Mouse (Mus musculus) cerebellum, adult 8-10 months (tissue): Measurements from ENCODE around the gene Btk.
"Not testable (repeated sequence)": the region's sequence is repeated elsewhere in the genome, so short reads cannot be mapped to it uniquely, and the experiment has no call there.

ENCODE experiments used
- DNase-seq: peaks from one replicate; pipeline ENCODE4 v3.0.0; 2022

The Btk gene

GRCm38 (mm10) chrX:134580528-134581305 lies 2.7 kb downstream of the Btk start:
- no peak for DNase-seq

GRCm38 (mm10) chrX:134577896-134578295 lies 5.5 kb downstream of the Btk start:
- DNase-seq = no peak

- DNase-seq = no peak
Measured at GRCm38 (mm10) chrX:134566536-134567222, 16.7 kb downstream of the Btk start.

- no peak for DNase-seq
Measured at GRCm38 (mm10) chrX:134564326-134564725, 19.0 kb downstream of the Btk start.

- no peak for DNase-seq
Measured at GRCm38 (mm10) chrX:134554425-134554824, 28.9 kb downstream of the Btk start.

- DNase-seq = no peak
Measured at GRCm38 (mm10) chrX:134553326-134553725, 30.0 kb downstream of the Btk start.

GRCm38 (mm10) chrX:134550903-134551302 lies 32.5 kb downstream of the Btk start:
- peak; percentile 39 for DNase-seq

GRCm38 (mm10) chrX:134547330-134547729 lies 36.0 kb downstream of the Btk start:
- DNase-seq = no peak

GRCm38 (mm10) chrX:134541955-134542308 lies 41.4 kb downstream of the Btk start:
- no peak for DNase-seq

- DNase-seq = peak; percentile 37
Measured at GRCm38 (mm10) chrX:134541145-134541954, 42.0 kb downstream of the Btk start, which contains the start of gene Timm8a1. TSS of gene Timm8a1 (minus strand) at chrX:134541865.

GRCm38 (mm10) chrX:134540414-134541135 lies 42.8 kb downstream of the Btk start:
- DNase-seq = no peak

GRCm38 (mm10) chrX:134539795-134540194 lies 43.6 kb downstream of the Btk start:
- not testable (repeated sequence) for DNase-seq

- DNase-seq = no peak
Measured at GRCm38 (mm10) chrX:134533346-134533745, 50.0 kb downstream of the Btk start.

- no peak for DNase-seq
Measured at GRCm38 (mm10) chrX:134525260-134525659, 58.1 kb downstream of the Btk start.

- DNase-seq = no peak
Measured at GRCm38 (mm10) chrX:134523772-134524171, 59.6 kb downstream of the Btk start.

- no peak for DNase-seq
Measured at GRCm38 (mm10) chrX:134509473-134509872, 73.9 kb downstream of the Btk start.

- DNase-seq = no peak
Measured at GRCm38 (mm10) chrX:134507977-134508376, 75.4 kb downstream of the Btk start.

GRCm38 (mm10) chrX:134500651-134501050 lies 82.7 kb downstream of the Btk start:
- DNase-seq = no peak
